Mouse (Mus musculus) heart, embryonic 12.5 days (tissue): ENCODE data around the gene Fen1. TPM values are rescaled to one million over a fixed set of nuclear protein-coding genes. Genes with fewer than 3 reads are reported as not detected.
"Not testable (repeated sequence)": the region's sequence is repeated elsewhere in the genome, so short reads cannot be mapped to it uniquely, and the experiment has no call there.

Experiments used
- ATAC-seq: fragments of 200-750 bp; cut with Nextera tagmentation; 2 replicates; pipeline ENCODE4 v1.8.0; 2017; ENCODE audit warnings: moderate TSS enrichment, moderate library complexity; ENCODE audit not compliant: insufficient number of reproducible peaks, low FRiP score
- H3K27ac ChIP-seq: fragments of 300-500 bp; sonication (generic); 2 replicates; pipeline ENCODE4 v1.5.1; 2016; ENCODE audit warnings: mild to moderate bottlenecking, moderate library complexity; ENCODE audit not compliant: poor library complexity, severe bottlenecking
- H3K27me3 ChIP-seq: fragments of 300-500 bp; sonication (generic); replicated peaks from 2 replicates; pipeline ENCODE4 v1.6.1; 2016; ENCODE audit warnings: mild to moderate bottlenecking, moderate library complexity
- H3K36me3 ChIP-seq: fragments of 300-500 bp; sonication (generic); 2 replicates; pipeline ENCODE4 v1.6.1; 2016; ENCODE audit warnings: mild to moderate bottlenecking, moderate library complexity
- H3K4me1 ChIP-seq: fragments of 300-500 bp; sonication (generic); replicated peaks from 2 replicates; pipeline ENCODE4 v1.6.1; 2016; ENCODE audit warnings: mild to moderate bottlenecking
- H3K4me2 ChIP-seq: fragments of 300-500 bp; sonication (generic); 2 replicates; pipeline ENCODE4 v1.6.1; 2016; ENCODE audit warnings: mild to moderate bottlenecking, moderate library complexity
- H3K4me3 ChIP-seq: fragments of 300-500 bp; sonication (generic); 2 replicates; pipeline ENCODE4 v1.5.1; 2016; ENCODE audit warnings: mild to moderate bottlenecking
- H3K9ac ChIP-seq: fragments of 300-500 bp; sonication (generic); 2 replicates; pipeline ENCODE4 v1.6.1; 2016; ENCODE audit warnings: mild to moderate bottlenecking, moderate library complexity
- H3K9me3 ChIP-seq: fragments of 300-500 bp; sonication (generic); replicated peaks from 2 replicates; pipeline ENCODE4 v1.6.1; 2016; ENCODE audit warnings: mild to moderate bottlenecking, moderate library complexity
- WGBS: fragments of 180-500 bp; shearing (Covaris S2); methylation state at CpG from one replicate; pipeline ENCODE4 v1.1.7; 2016; 5-methylcytosine and 5-hydroxymethylcytosine counted together
- microRNA-seq: library from miRNA; unstranded; fragments of <30 nt; microRNA quantifications from one replicate; pipeline ENCODE4, GENCODE M21; 2017
- polyA plus RNA-seq: library from polyadenylated mRNA; unstranded; fragments of >200 nt; fragmentation: Nextera tagmentation; extraction: Ambion mirVana; gene quantifications from 2 replicates; pipeline ENCODE4 v1.2.1, GENCODE M21; 2016

The Fen1 gene
- polyA plus RNA-seq, 1 experiment from 2014 or later = 59.2 TPM

DNA sequence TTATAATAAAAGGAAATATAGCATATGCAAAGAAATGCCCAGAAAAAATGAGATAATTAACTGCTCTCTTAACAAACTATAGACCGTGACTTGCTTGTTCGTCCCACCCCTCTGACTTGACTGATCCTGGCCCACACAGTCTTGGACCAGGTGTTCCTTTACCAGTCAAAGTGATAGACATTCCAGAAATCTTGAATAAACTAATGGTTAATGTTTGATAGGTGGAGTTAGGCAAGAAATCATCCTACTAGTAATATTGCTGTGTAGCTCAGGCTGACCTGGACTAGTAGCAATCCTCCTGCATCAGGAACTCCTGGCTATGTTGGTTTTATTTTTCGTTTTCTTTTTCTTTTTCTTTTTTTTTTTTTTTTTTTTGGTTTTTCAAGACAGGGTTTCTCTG, 35.5 kb downstream of the Fen1 start:
- Histone ChIP-seq H3K4me3 (no peak overlapping the region), H3K27ac (no peak overlapping the region), H3K4me2 (no peak overlapping the region), H3K9ac (no peak overlapping the region), H3K27me3 (no peaks in the 10 kb centered on the region), H3K9me3 (0 out of 2 replicates have a peak, but pooled peaks cover 3% of the 10 kb centered on the region), H3K36me3 (no peaks in the 10 kb centered on the region), H3K4me1 (peaks cover 5% of the 10 kb centered on the region; the same call in 1 of the 2 replicates)
- WGBS = 81% methylated on average over 3 of the region's 3 CpGs
- ATAC-seq = no peak

DNA sequence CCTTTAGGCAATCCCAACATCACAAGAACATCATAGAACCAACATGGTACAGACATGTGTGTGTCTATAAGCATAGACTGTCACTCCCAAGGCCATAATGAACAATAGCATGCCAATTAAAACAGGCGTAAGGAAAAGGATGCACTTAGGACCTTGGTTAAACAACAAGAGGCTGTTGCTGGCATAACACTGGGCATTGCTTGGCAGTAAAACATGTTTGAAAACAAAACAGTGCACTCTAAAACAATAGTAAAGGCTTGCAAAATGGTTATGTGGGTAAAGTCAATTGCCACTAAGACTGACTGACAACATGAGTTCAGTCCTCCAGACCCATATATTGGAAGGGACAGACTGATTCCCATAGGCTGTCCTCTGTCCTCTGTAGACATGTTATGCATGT, 36.0 kb downstream of the Fen1 start:
- Histone ChIP-seq H3K27me3 (no peaks in the 10 kb centered on the region), H3K27ac (no peak overlapping the region), H3K9ac (no peak overlapping the region), H3K4me3 (no peak overlapping the region), H3K4me1 (peaks cover under 1% of the 10 kb centered on the region; the same call in 1 of the 2 replicates), H3K36me3 (no peaks in the 10 kb centered on the region), H3K4me2 (no peak overlapping the region), H3K9me3 (0 out of 2 replicates have a peak, but pooled peaks cover 3% of the 10 kb centered on the region)
- 92% methylated on average over 1 of the region's 1 CpGs for WGBS
- no peak for ATAC-seq

DNA sequence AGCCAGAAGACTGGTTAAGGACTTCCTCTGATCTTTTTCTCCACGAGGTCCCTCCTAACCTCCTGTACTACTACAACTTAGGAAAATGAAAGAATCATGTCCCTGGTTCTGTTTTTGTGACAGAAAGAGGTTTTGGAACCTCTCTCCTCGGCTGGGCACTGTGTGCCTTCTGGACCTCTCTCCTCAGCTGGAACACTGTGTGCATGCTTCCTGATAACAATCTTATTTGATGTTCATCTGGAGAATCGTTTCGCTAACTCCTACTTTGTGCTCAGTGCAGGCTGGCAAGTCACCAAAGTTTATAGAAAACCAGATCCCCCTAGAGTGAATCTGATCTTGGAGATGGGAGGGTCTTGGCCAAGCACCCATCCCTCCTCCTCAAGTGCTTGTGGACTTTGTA, 36.9 kb downstream of the Fen1 start:
- H3K9me3 ChIP-seq = 0 out of 2 replicates have a peak, but pooled peaks cover 3% of the 10 kb centered on the region
- ATAC-seq = no peak
- H3K4me1 ChIP-seq = no peaks in the 10 kb centered on the region
- no peak overlapping the region for H3K9ac ChIP-seq
- no peaks in the 10 kb centered on the region for H3K36me3 ChIP-seq
- 70% methylated on average over 4 of the region's 4 CpGs for WGBS
- H3K27ac ChIP-seq = no peak overlapping the region
- no peak overlapping the region for H3K4me2 ChIP-seq
- H3K27me3 ChIP-seq = no peaks in the 10 kb centered on the region
- H3K4me3 ChIP-seq = no peak overlapping the region

DNA sequence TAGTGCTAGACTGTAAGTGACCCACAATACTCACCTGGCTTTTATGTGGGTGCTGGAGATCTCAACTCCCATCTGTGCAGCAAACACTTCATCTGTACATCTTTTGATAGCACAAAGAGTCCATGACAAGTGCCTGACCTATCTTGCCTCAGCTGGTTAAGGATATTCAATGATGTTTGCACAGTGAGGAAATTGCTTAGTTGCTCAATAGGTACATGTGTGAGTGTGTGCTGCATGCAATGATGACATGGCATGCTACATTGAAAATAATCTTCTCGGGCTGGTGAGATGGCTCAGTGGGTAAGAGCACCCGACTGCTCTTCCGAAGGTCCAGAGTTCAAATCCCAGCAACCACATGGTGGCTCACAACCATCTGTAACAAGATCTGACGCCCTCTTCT, 38.0 kb downstream of the Fen1 start:
- WGBS = 81% methylated on average over 4 of the region's 4 CpGs
- not testable (repeated sequence) for H3K27me3 ChIP-seq, ATAC-seq

DNA sequence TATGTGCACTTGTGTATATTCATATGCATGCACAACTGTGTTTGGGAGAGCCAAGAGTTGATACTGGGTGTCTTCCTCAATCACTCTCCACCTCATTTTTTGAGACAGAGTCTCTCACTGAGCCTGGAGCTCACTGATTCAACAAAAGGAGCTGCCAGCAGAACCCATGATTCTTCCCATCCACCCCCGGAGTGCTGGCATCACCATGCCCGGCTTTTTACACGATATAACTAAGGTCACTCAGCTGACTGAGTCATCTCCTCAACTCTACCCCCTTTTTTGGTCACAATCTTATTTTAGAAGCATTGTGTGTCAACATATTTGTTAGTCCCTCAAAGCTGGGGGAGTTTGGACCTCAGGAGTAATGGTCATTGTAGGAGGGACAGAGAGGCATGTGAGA, 40.1 kb downstream of the Fen1 start:
- H3K4me1 ChIP-seq = no peaks in the 10 kb centered on the region
- no peak overlapping the region for H3K9ac ChIP-seq
- no peak overlapping the region for H3K4me3 ChIP-seq
- H3K27me3 ChIP-seq = no peaks in the 10 kb centered on the region
- no peaks in the 10 kb centered on the region for H3K36me3 ChIP-seq
- ATAC-seq = no peak
- no peak overlapping the region for H3K27ac ChIP-seq
- WGBS = 71% methylated on average over 3 of the region's 3 CpGs
- no peak overlapping the region for H3K4me2 ChIP-seq
- H3K9me3 ChIP-seq = no peaks in the 10 kb centered on the region

More for the DNA sequence above, 38.0 kb downstream of the Fen1 start:
- H3K36me3 ChIP-seq, H3K4me2 ChIP-seq, H3K9me3 ChIP-seq, H3K9ac ChIP-seq, H3K4me1 ChIP-seq, H3K27ac ChIP-seq, H3K4me3 ChIP-seq: not testable (repeated sequence)

DNA sequence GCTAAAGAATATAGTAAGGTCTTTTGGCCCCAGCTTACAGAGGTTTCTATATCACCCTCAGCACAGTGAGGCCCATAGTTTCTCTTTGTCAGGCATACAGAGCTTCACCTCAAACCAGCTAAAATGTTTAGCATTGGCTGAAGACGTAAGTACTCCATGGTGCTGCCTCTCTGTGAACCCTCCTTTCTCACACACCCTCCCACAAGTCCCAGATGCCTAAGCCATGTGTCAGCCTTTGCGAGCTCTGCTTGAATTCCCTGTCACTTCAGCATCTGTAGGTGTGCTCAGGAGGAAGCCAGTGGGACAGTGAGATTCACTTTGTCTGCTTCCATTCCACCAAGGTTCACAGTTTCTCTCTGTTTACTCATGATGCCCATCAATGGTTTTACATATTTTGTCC, 46.2 kb downstream of the Fen1 start:
- WGBS = 37% methylated on average over 2 of the region's 2 CpGs

DNA sequence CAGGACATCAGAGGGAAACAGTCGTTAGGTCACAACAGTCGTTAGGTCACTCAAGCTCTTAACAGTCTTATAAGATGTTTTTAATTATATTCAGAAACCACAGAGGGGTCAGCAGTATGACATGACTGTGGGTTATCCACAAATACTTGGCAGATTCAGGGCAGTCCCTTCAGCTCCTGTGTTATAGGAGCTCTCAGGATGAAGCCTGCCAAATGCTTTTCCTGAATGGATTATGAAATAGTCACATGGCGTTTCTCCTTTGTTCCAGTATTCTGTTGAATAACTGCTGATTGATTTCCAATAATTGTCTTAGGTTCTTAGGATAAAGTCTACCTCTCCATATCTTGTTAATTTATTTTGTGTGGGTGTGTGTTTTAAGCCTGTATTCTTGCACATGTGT, 54.8 kb downstream of the Fen1 start:
- Histone ChIP-seq H3K27ac (no peak overlapping the region), H3K27me3 (no peaks in the 10 kb centered on the region), H3K9ac (no peak overlapping the region), H3K4me3 (no peak overlapping the region), H3K36me3 (no peaks in the 10 kb centered on the region), H3K9me3 (0 out of 2 replicates have a peak, but pooled peaks cover 3% of the 10 kb centered on the region), H3K4me1 (peaks cover 5% of the 10 kb centered on the region; the same call in 1 of the 2 replicates), H3K4me2 (no peak overlapping the region)
- no peak for ATAC-seq
- WGBS = 63% methylated on average over 3 of the region's 3 CpGs

More for the DNA sequence above, 46.2 kb downstream of the Fen1 start:
- Histone ChIP-seq H3K9me3 (0 out of 2 replicates have a peak, but pooled peaks cover 3% of the 10 kb centered on the region), H3K27ac (no peak overlapping the region), H3K27me3 (no peaks in the 10 kb centered on the region), H3K4me3 (no peak overlapping the region), H3K9ac (no peak overlapping the region), H3K4me2 (no peak overlapping the region), H3K4me1 (no peaks in the 10 kb centered on the region), H3K36me3 (no peaks in the 10 kb centered on the region)
- ATAC-seq = no peak

Small RNAs within 50 kb of the gene (microRNA-seq; reads per million reads assigned to microRNA genes)
- 0.94 reads per million for gene Mir6993

Other genes with a start within 250 kb of the Fen1 start
- 2,254 and 2,412 TPM in 2 replicates for gene Fth1, start 223.6 kb downstream of the Fen1 start, polyA plus RNA-seq
- 0.32 and 0.34 TPM in 2 replicates for gene Best1, start 202.5 kb downstream of the Fen1 start, polyA plus RNA-seq
- gene Rab3il1, start 202.5 kb downstream of the Fen1 start, polyA plus RNA-seq = 38.0 and 39.7 TPM in 2 replicates
- gene Fads3, start 162.6 kb downstream of the Fen1 start, polyA plus RNA-seq = 40.7 and 45.2 TPM in 2 replicates
- 64.2 and 66.7 TPM in 2 replicates for gene Fads2, start 102.4 kb downstream of the Fen1 start, polyA plus RNA-seq
- gene Fads1, start 21.3 kb downstream of the Fen1 start, polyA plus RNA-seq = 72.1 and 75.0 TPM in 2 replicates
- gene Tmem258, start 155 bp downstream of the Fen1 start, polyA plus RNA-seq = 389 TPM in 2 replicates
- gene Myrf, start 36.6 kb upstream of the Fen1 start, polyA plus RNA-seq = 16.2 and 16.5 TPM in 2 replicates
- gene Dagla, start 100.7 kb upstream of the Fen1 start, polyA plus RNA-seq = 1.3 and 1.5 TPM in 2 replicates
- gene Syt7, start 184.9 kb upstream of the Fen1 start, polyA plus RNA-seq = 0.59 and 1.3 TPM in 2 replicates